26 mouse cellular contexts compared by ENCODE assay signal in the genomic region with DNA sequence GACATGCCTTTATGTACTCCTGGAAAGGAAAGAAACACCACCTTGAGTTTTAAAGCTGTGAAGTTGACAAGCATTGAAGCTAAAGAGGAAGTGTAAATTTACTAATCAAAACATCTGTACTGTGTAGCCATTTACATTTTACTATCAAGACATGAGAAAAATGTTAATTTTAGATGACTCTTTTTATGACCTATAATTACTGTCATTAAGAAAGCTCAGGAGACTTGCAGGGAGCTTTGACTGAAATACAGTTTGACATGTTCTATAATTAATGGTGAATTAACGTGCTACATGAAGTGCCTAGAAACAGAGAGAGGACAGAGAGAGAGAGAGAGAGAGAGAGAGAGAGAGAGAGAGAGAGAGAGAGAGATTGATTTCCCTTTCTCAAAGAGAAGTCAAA.
A peak's percentile ranks its signal among the peaks of the same experiment; 100 is the strongest.
DNase-seq lines count a peak whose midpoint lies in the region; ATAC-seq and TF ChIP-seq lines count a peak whose summit lies in the region.
"Had no signal": no experiment of that assay in that cellular context is flagged by ENCODE, and none has a peak within 500 bp of the region (broad histone marks: within the 10 kb centered on the region; RNA-seq: fewer than 3 reads in every experiment).

No protein-coding gene starts in this region.

- H3K27me3 ChIP-seq in forebrain, embryonic 13.5 days: no peaks in the 10 kb centered on the region
- no peaks in the 10 kb centered on the region for H3K27me3 ChIP-seq in forebrain, embryonic 11.5 days (ENCODE audit: control insufficient read depth, insufficient read depth, low read length)
- H3K27me3 ChIP-seq in neural tube, embryonic 13.5 days: no peaks in the 10 kb centered on the region
- no peaks in the 10 kb centered on the region for H3K27me3 ChIP-seq in forebrain, postnatal 0 days (ENCODE audit: insufficient read depth, low read length)
- H3K27me3 ChIP-seq: embryonic facial prominence, embryonic 13.5 days; hindbrain, embryonic 13.5 days; limb, embryonic 13.5 days; liver, embryonic 12.5 days; midbrain, embryonic 12.5 days had no signal

- peak; percentile 59; the same call in 1 of the 2 replicates for ATAC-seq in forebrain, embryonic 13.5 days
- no peak for ATAC-seq in forebrain, embryonic 11.5 days (replicated peaks; ENCODE audit: low FRiP score)
- ATAC-seq in neural tube, embryonic 13.5 days (ENCODE audit: low read depth): no peak
- ATAC-seq in forebrain, postnatal 0 days: peak; percentile 82
- ATAC-seq: liver, embryonic 12.5 days; liver, postnatal 0 days had no signal

- H3K36me3 ChIP-seq in forebrain, embryonic 13.5 days (ENCODE audit: poor library complexity, severe bottlenecking): no peaks in the 10 kb centered on the region
- no peaks in the 10 kb centered on the region for H3K36me3 ChIP-seq in forebrain, embryonic 11.5 days (ENCODE audit: control insufficient read depth, insufficient read depth, low read length)
- H3K36me3 ChIP-seq in neural tube, embryonic 13.5 days: no peaks in the 10 kb centered on the region
- no peaks in the 10 kb centered on the region for H3K36me3 ChIP-seq in forebrain, postnatal 0 days (ENCODE audit: insufficient read depth)
- H3K36me3 ChIP-seq: embryonic facial prominence, embryonic 13.5 days; hindbrain, embryonic 13.5 days; limb, embryonic 13.5 days; liver, embryonic 12.5 days; midbrain, embryonic 12.5 days had no signal

- no peak for DNase-seq in forebrain, embryonic 11.5 days (ENCODE audit: low spot score)
- no peak for DNase-seq in neural tube, embryonic 10.5 days (ENCODE audit: extremely low spot score, low spot score)
- DNase-seq in forebrain, postnatal 0 days: no peak
- no peak for DNase-seq in liver
- DNase-seq in frontal cortex, adult 2 months (ENCODE audit: extremely low spot score in 1 of 2, low spot score in 1 of 2): no peak
- DNase-seq: adrenal gland, postnatal 25 days; cerebellum, adult 8-10 months; cerebellum, postnatal 25 days; gastrocnemius, postnatal 36 days; heart, adult 18-20 months; heart, postnatal 36 days; kidney, adult 11 months; kidney, postnatal 36 days; liver, postnatal 0 days; lung, postnatal 36 days; thymus, adult 2 months; thymus, postnatal 36 days had no signal

- no peak overlapping the region for H3K4me3 ChIP-seq in forebrain, embryonic 13.5 days
- H3K4me3 ChIP-seq in forebrain, embryonic 11.5 days (ENCODE audit: low read depth, low read length): no peak overlapping the region
- no peak overlapping the region for H3K4me3 ChIP-seq in neural tube, embryonic 13.5 days
- no peak overlapping the region for H3K4me3 ChIP-seq in forebrain, postnatal 0 days (ENCODE audit: low read depth, low read length)
- H3K4me3 ChIP-seq: embryonic facial prominence, embryonic 13.5 days; hindbrain, embryonic 13.5 days; layer of hippocampus, adult 2 months; limb, embryonic 13.5 days; liver, embryonic 12.5 days; midbrain, embryonic 12.5 days had no signal

- no peak overlapping the region for H3K27ac ChIP-seq in forebrain, embryonic 13.5 days
- no peak overlapping the region for H3K27ac ChIP-seq in forebrain, embryonic 11.5 days (ENCODE audit: low read depth, low read length)
- peak overlapping the region; percentile 46; the same call in 1 of the 2 replicates for H3K27ac ChIP-seq in neural tube, embryonic 13.5 days (replicated peaks)
- H3K27ac ChIP-seq in forebrain, postnatal 0 days (ENCODE audit: low read depth, low read length): no peak overlapping the region
- H3K27ac ChIP-seq: embryonic facial prominence, embryonic 13.5 days; hindbrain, embryonic 13.5 days; layer of hippocampus, adult 2 months; limb, embryonic 13.5 days; liver, embryonic 12.5 days; midbrain, embryonic 12.5 days had no signal

- H3K9me3 ChIP-seq in forebrain, embryonic 13.5 days (replicated peaks): no peaks in the 10 kb centered on the region
- no peaks in the 10 kb centered on the region for H3K9me3 ChIP-seq in forebrain, embryonic 11.5 days (ENCODE audit: control insufficient read depth, low read length)
- H3K9me3 ChIP-seq in neural tube, embryonic 13.5 days: no peaks in the 10 kb centered on the region
- no peaks in the 10 kb centered on the region for H3K9me3 ChIP-seq in forebrain, postnatal 0 days (ENCODE audit: low read length)
- H3K9me3 ChIP-seq: embryonic facial prominence, embryonic 13.5 days; hindbrain, embryonic 13.5 days; liver, embryonic 12.5 days; midbrain, embryonic 12.5 days had no signal

- H3K4me2 ChIP-seq in forebrain, embryonic 13.5 days: no peak overlapping the region
- no peak overlapping the region for H3K4me2 ChIP-seq in forebrain, embryonic 11.5 days (ENCODE audit: low read depth, low read length, severe bottlenecking)
- H3K4me2 ChIP-seq in neural tube, embryonic 13.5 days: no peak overlapping the region
- no peak overlapping the region for H3K4me2 ChIP-seq in forebrain, postnatal 0 days (ENCODE audit: low read depth)
- H3K4me2 ChIP-seq: embryonic facial prominence, embryonic 13.5 days; heart, embryonic 11.5 days; hindbrain, embryonic 13.5 days; limb, embryonic 13.5 days; liver, embryonic 12.5 days; midbrain, embryonic 12.5 days had no signal

- no peak for TF ChIP-seq CTCF in forebrain, postnatal 0 days (IDR thresholded peaks at IDR 0.05; ENCODE audit: low read depth)

- H3K9ac ChIP-seq in forebrain, embryonic 13.5 days: no peak overlapping the region
- no peak overlapping the region for H3K9ac ChIP-seq in forebrain, embryonic 11.5 days (ENCODE audit: low read length)
- no peak overlapping the region for H3K9ac ChIP-seq in neural tube, embryonic 13.5 days
- H3K9ac ChIP-seq in forebrain, postnatal 0 days: no peak overlapping the region
- H3K9ac ChIP-seq: embryonic facial prominence, embryonic 13.5 days; hindbrain, embryonic 13.5 days; limb, embryonic 13.5 days; liver, embryonic 12.5 days; liver, postnatal 0 days; midbrain, embryonic 12.5 days had no signal

- 55% methylated on average over 1 of the region's 1 CpGs for WGBS in forebrain, embryonic 13.5 days
- WGBS in forebrain, embryonic 11.5 days: 73% methylated on average over 1 of the region's 1 CpGs
- 25% methylated on average over 1 of the region's 1 CpGs for WGBS in neural tube, embryonic 13.5 days
- WGBS in forebrain, postnatal 0 days: 38% methylated on average over 1 of the region's 1 CpGs

- H3K4me1 ChIP-seq in forebrain, embryonic 13.5 days: no peaks in the 10 kb centered on the region
- no peaks in the 10 kb centered on the region for H3K4me1 ChIP-seq in forebrain, embryonic 11.5 days (replicated peaks; ENCODE audit: control insufficient read depth, insufficient read depth, low read length)
- H3K4me1 ChIP-seq in neural tube, embryonic 13.5 days (replicated peaks): peaks cover 3% of the 10 kb centered on the region; the same call in 1 of the 2 replicates
- no peaks in the 10 kb centered on the region for H3K4me1 ChIP-seq in forebrain, postnatal 0 days (ENCODE audit: insufficient read depth)
- H3K4me1 ChIP-seq: embryonic facial prominence, embryonic 13.5 days; hindbrain, embryonic 13.5 days; limb, embryonic 13.5 days; liver, embryonic 12.5 days; midbrain, embryonic 12.5 days had no signal

Comparison
In these comparisons a context has a peak if more than half of its experiments do, and no peak if none do; other contexts are left out.
1. ATAC-seq: peak in forebrain, embryonic 13.5 days (single experiment) and forebrain, postnatal 0 days (single experiment); none in forebrain, embryonic 11.5 days (single experiment) and neural tube, embryonic 13.5 days (single experiment).